Mouse (Mus musculus): ENCODE data around the gene Prim1.

DNA sequence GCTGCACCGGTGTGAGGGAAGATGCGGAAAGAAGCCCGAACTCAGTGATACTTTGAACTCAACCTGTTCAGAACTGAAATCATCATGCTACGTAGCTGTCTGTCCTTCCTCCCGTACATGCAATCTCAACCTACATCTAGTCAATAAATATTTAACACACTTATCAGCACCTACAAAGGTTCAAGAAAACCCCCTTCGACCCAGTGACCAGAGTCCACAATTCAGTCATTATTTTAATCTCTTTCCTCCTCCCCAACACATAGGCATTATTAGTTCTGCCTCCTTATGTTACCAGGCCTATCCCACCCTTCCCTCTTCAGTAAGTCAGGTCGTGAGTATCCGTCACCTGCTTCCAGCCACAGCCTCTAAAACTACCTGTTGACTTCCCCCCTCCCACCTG, 9.5 kb upstream of the Prim1 start:
- no peak for TF ChIP-seq CTCF (IDR thresholded peaks at IDR 0.05; ENCODE audit: borderline replicate concordance, extremely low read depth, insufficient read depth, insufficient read length)
- no peak for TF ChIP-seq POLR2A (IDR thresholded peaks at IDR 0.05; ENCODE audit: borderline replicate concordance, extremely low read depth, insufficient read depth, insufficient read length, poor library complexity, severe bottlenecking)
